Mouse (Mus musculus) regulatory T cell (primary cell): ENCODE results near the gene Henmt1.

Experiments
- in situ Hi-C: fragments of 300-600 bp; cut with MboI, MseI; formaldehyde crosslinking; loops from one replicate; pipeline ENCODE4 v1.15.1; 2025; ENCODE audit warnings: high pct_unique_total_duplicates

Gene Henmt1

DNA sequence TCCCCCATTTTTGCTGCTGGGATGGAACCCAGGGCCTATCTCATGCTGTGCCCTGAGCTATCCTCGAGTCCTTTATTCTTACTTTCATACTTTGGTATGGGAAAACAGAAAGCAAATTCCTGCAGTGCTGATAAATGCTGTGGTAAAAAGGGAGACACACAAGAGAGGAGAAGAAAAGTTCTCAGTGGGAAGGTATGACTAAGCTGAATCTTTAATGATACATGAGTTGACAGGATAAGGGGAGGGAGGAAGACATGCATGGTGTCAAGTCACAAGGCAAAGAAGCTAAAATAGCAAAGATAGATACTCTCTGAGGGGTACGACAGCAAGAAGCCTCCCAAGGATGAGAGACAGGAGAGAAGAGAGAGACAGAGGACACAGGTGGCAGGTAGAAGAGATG is 55.7 kb downstream of the Henmt1 start:
- in situ Hi-C loops: no loop called here

DNA sequence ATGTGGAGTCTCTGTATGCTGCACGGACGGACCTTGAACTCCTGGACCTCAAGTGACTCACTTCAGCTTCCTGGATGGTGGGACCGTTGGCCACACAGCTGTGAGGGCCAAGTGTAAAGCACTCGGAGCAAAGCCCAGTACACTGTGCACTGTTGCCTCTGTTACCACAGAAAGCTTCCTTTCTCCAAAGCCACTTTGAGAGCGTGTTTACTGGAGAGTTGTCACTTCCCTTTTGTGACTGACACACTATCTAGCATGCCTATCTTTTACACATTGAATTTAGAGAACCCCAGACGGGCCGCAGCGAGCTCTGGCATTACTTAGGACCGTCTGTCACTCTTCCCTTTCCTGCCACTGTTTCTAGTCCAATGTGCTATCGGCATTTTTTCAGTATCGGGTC is 57.6 kb downstream of the Henmt1 start:
- in situ Hi-C loops: no loop called here

DNA sequence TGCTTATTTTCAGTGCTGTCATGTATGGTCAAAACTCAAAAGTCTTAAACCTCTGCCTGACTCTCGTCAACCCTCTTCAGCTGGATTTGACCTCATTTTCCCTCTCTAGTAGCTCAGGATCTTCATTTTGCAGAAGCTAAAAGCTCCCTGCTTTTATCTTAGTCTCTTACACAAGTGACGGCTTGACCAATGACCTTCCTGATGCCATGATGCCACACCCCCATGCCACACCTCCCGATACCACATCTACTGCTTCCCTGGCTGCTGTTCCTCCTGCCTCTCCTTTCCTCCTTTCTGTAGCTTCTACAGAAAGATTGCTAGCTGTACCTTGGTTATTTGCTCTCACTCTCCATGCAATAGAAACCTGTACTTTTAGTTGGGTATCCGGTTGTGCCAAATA is 58.1 kb downstream of the Henmt1 start:
- in situ Hi-C loops: no loop called here

DNA sequence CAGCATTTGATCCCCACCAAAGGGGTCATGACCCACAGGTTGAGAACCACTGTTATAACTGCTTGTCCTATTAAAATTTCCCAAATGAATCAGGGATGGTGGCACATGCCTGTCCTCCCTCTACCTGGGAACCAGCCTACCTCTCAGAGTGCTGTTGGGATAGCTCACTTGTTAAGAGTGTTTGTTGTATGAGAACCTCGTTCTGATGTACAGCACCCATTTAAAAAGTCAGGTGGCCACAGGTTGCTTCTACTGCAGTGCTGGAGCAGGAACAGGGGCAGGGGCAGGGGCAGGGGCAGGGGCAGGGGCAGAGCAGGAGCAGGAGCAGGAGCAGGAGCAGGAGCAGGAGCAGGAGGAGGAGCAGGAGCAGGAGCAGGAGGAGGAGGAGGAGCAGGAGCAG is 59.5 kb downstream of the Henmt1 start:
- in situ Hi-C loops: no loop called here

DNA sequence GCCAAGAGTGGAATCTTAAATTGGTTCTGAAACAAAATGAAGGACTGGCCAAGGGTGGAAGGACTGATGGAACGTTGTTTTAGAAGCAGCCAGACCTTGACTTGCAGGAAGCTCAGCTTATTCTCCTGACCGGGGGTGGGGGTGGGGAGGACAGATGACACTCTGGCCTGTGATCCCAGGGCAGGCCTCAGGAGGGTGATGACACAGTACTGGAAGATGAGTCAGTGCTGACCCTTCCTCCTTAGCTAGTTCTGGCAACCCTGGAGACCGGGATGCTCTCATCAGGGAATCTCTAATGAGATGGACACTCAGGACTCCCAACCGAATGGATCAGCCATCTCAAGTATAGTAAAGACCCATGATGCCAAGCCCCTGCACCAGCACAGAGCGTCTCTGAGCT is 66.1 kb downstream of the Henmt1 start:
- in situ Hi-C loops: no loop called here

DNA sequence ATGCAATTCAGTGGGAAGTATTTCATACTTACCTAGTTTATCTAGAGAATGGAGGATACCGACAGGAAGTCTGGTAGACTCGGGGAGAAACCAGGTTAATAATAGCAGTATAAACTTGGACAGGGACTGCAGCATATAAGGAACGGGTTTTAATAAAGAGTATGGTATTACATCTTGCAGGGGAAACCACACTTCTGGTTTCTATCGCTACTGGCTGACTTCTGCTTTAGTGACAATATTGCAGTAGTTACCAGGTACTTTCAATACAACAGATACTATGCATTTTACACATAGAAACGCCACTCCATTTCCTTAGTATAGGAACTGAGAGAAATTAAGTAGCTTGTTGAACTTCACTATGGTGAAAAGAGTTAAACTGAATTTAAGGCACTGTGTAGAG is 68.5 kb downstream of the Henmt1 start:
- in situ Hi-C loops: no loop called here
